Mouse (Mus musculus): ENCODE measurements around the gene Acer3. TPM values are rescaled to one million over a fixed set of nuclear protein-coding genes. Genes with fewer than 3 reads are reported as not detected.
"Not testable (repeated sequence)": the region's sequence is repeated elsewhere in the genome, so short reads cannot be mapped to it uniquely, and the experiment has no call there.

Acer3 gene
- polyA plus RNA-seq, 1 experiment from 2014 or later, result 9.1 TPM

- Histone ChIP-seq H3K36me3 (ENCODE audit: control insufficient read depth, insufficient read depth) (no peaks in the 10 kb centered on the region), H3K9me3 (ENCODE audit: control insufficient read depth, low read length) (no peaks in the 10 kb centered on the region), H3K4me1 (replicated peaks; ENCODE audit: control insufficient read depth, insufficient read depth, low read length) (peaks cover 15% of the 10 kb centered on the region), H3K9ac (replicated peaks; ENCODE audit: low read depth, low read length) (no peak overlapping the region), H3K4me2 (ENCODE audit: low read length) (no peak overlapping the region), H3K4me3 (replicated peaks; ENCODE audit: low read length) (no peak overlapping the region), H3K27ac (ENCODE audit: low read length) (no peak overlapping the region), H3K27me3 (replicated peaks; ENCODE audit: control insufficient read depth, insufficient read depth, low read length) (no peaks in the 10 kb centered on the region)
- no peak for ATAC-seq
- 63% methylated on average over 6 of the region's 6 CpGs for WGBS
Measured at GRCm38 (mm10) chr7:98310266-98310665, 10.7 kb downstream of the Acer3 start.

DNA sequence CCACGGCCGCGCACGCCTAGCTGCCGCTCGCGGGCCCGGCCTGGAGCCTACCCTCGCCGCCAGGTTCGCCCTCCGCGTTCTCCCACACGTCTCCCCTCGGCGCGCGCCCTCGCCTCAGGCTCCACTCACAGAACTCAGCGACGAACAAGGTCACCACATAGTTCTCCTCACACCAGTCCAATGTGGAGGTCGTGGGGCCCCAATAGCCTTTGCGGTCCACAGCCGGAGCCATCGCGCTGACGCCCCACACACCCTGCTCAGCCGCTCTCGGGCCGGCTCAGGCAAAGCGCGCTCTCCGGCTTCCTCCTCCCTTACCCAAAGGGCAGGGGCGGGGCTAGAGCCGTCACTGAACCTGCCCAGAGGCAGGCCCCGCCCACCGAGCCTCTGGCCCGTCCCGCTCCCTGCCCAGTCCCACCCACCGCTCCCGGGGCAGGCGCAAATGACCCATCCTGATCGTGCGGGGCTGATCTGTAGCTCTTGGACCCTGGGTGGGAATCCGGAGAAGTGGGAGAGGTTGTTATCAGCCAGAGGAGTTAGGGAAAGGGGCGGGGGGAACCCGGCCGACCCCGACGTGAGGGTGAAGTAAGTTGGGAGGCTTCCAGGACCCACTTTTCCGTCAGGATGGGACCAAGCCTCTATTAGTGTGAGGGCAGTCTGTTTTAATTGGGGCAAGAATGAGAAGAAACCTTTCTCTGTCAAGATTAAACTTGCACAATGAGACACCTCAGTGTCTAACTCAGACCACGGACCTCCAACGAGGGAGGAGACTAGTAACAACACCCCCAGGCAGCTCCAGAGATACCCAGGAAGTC is 11.6 kb downstream of the Acer3 start:
- Histone ChIP-seq H3K27ac (ENCODE audit: low read length) (peak overlapping the region; percentile 37; the same call in 1 of the 2 replicates), H3K4me2 (ENCODE audit: low read length) (peak overlapping the region; percentile 72), H3K4me3 (replicated peaks; ENCODE audit: low read length) (peak overlapping the region; percentile 70), H3K36me3 (ENCODE audit: control insufficient read depth, insufficient read depth) (no peaks in the 10 kb centered on the region), H3K9ac (replicated peaks; ENCODE audit: low read depth, low read length) (peak overlapping the region; percentile 78), H3K27me3 (replicated peaks; ENCODE audit: control insufficient read depth, insufficient read depth, low read length) (no peaks in the 10 kb centered on the region), H3K4me1 (replicated peaks; ENCODE audit: control insufficient read depth, insufficient read depth, low read length) (peaks cover 15% of the 10 kb centered on the region), H3K9me3 (ENCODE audit: control insufficient read depth, low read length) (no peaks in the 10 kb centered on the region)
- under 1% methylated on average over 53 of the region's 53 CpGs for WGBS
- peak; percentile 98 for ATAC-seq

DNA sequence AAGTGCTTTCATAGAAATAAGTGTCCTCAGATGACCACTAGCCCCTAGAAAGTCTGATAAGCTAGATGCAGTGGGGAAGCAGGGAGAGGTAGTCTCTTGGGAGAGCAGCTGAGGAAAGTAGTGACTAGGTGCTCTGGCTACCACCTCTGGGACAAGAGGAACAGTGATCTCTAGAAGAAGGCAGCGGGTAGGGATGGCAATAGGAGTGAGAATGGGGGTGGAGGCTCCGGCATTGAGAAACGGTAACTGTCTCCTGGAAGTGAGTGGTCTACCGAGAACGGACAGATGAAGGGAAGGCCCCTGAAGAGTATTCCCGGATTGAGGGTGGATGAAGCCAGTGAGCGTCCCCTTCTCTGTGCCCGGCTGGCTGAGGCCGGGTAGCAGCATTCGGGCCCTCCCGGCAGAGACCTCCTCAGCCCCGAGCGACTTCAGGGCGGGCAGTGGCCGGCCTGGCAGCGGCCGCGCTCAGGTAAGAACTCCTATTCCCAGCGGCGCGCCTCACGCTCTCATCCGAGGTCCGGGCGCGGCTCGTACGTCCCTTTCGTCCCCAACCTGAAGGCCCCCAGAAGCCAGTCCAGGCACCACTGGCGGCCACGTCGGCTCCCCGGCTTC is 12.3 kb downstream of the Acer3 start:
- WGBS, result under 1% methylated on average over 33 of the region's 33 CpGs
- peaks cover 15% of the 10 kb centered on the region for H3K4me1 ChIP-seq (replicated peaks; ENCODE audit: control insufficient read depth, insufficient read depth, low read length)

DNA sequence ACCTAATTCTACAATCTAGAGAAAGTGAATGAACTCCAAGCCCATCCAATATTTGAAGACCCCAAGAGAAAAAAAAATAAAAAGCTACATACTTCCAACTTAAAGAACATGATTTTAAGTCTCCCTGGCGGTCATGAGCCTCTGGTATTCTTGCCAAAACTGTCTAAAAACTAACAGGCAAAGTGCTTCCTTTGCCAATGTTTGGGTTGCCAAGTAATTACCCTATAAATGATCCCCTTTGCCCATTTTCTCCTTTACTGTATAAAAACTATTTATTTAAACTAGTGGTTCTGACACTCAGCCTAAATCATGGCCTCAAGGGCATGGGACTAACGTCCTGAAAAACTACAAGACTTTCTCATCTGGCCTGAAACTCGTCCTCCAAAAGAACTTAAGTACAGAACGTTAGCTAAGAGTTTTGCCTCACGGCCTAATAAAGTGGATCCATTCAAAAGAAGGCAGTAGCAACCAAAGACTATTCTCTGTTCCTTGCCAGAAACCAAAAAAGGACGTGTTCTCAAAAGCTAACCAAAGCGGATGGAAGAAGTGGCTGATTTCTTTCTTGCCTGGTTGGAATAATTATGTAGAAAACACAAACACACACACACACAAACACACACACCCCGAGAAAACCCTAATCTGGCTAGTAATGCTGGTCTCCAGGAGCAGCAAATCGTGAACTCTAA is 12.9 kb downstream of the Acer3 start:
- Histone ChIP-seq H3K9ac (replicated peaks; ENCODE audit: low read depth, low read length) (no peak overlapping the region; the same call in 1 of the 2 replicates), H3K4me1 (replicated peaks; ENCODE audit: control insufficient read depth, insufficient read depth, low read length) (peaks cover 15% of the 10 kb centered on the region), H3K4me2 (ENCODE audit: low read length) (peak overlapping the region; percentile 72), H3K4me3 (replicated peaks; ENCODE audit: low read length) (peak overlapping the region; percentile 70), H3K27ac (ENCODE audit: low read length) (no peak overlapping the region), H3K36me3 (ENCODE audit: control insufficient read depth, insufficient read depth) (no peaks in the 10 kb centered on the region), H3K9me3 (ENCODE audit: control insufficient read depth, low read length) (no peaks in the 10 kb centered on the region), H3K27me3 (replicated peaks; ENCODE audit: control insufficient read depth, insufficient read depth, low read length) (no peaks in the 10 kb centered on the region)
- 11% methylated on average over 9 of the region's 9 CpGs for WGBS
- no peak for ATAC-seq

More for the DNA sequence above, 12.3 kb downstream of the Acer3 start:
- H3K36me3 ChIP-seq (ENCODE audit: control insufficient read depth, insufficient read depth), result no peaks in the 10 kb centered on the region
- ATAC-seq, result peak; percentile 45
- no peaks in the 10 kb centered on the region for H3K9me3 ChIP-seq (ENCODE audit: control insufficient read depth, low read length)
- no peaks in the 10 kb centered on the region for H3K27me3 ChIP-seq (replicated peaks; ENCODE audit: control insufficient read depth, insufficient read depth, low read length)
- peak overlapping the region; percentile 72 for H3K4me2 ChIP-seq (ENCODE audit: low read length)
- H3K4me3 ChIP-seq (replicated peaks; ENCODE audit: low read length), result peak overlapping the region; percentile 70
- peak overlapping the region; percentile 37; the same call in 1 of the 2 replicates for H3K27ac ChIP-seq (ENCODE audit: low read length)
- peak overlapping the region; percentile 78 for H3K9ac ChIP-seq (replicated peaks; ENCODE audit: low read depth, low read length)

DNA sequence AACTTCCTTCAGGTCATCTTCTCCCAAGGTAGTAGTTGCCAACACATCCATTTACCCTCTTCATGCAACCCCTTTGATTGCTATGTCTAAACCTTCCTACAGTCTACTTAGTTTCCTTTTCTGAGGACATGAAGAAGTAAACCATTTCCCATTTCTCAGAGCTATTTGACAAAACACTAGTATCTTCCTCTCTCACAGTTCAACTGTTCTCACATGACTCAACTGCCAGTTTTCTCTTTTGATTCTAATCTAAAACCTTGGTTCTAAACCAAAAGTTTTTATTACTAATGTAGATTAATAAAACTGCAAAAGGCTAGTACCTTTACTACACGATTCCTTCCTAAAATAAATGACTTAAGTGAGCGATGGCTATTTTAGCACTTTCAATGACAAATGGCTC is 13.6 kb downstream of the Acer3 start:
- no peaks in the 10 kb centered on the region for H3K9me3 ChIP-seq (ENCODE audit: control insufficient read depth, low read length)
- H3K4me1 ChIP-seq (replicated peaks; ENCODE audit: control insufficient read depth, insufficient read depth, low read length), result peaks cover 15% of the 10 kb centered on the region
- H3K27me3 ChIP-seq (replicated peaks; ENCODE audit: control insufficient read depth, insufficient read depth, low read length), result no peaks in the 10 kb centered on the region
- no peaks in the 10 kb centered on the region for H3K36me3 ChIP-seq (ENCODE audit: control insufficient read depth, insufficient read depth)
- 73% methylated on average over 2 of the region's 2 CpGs for WGBS
- no peak overlapping the region for H3K27ac ChIP-seq (ENCODE audit: low read length)
- no peak overlapping the region for H3K9ac ChIP-seq (replicated peaks; ENCODE audit: low read depth, low read length)
- H3K4me2 ChIP-seq (ENCODE audit: low read length), result no peak overlapping the region
- H3K4me3 ChIP-seq (replicated peaks; ENCODE audit: low read length), result no peak overlapping the region
- no peak for ATAC-seq

GRCm38 (mm10) chr7:98292901-98293300 is 28.1 kb downstream of the Acer3 start:
- H3K4me1 ChIP-seq (replicated peaks; ENCODE audit: control insufficient read depth, insufficient read depth, low read length), result no peaks in the 10 kb centered on the region
- H3K27me3 ChIP-seq (replicated peaks; ENCODE audit: control insufficient read depth, insufficient read depth, low read length), result no peaks in the 10 kb centered on the region
- no peak overlapping the region for H3K27ac ChIP-seq (ENCODE audit: low read length)
- H3K9ac ChIP-seq (replicated peaks; ENCODE audit: low read depth, low read length), result no peak overlapping the region
- no peak overlapping the region for H3K4me2 ChIP-seq (ENCODE audit: low read length)
- ATAC-seq, result no peak
- WGBS, result 96% methylated on average over 1 of the region's 1 CpGs
- no peaks in the 10 kb centered on the region for H3K9me3 ChIP-seq (ENCODE audit: control insufficient read depth, low read length)
- no peak overlapping the region for H3K4me3 ChIP-seq (replicated peaks; ENCODE audit: low read length)
- no peaks in the 10 kb centered on the region for H3K36me3 ChIP-seq (ENCODE audit: control insufficient read depth, insufficient read depth)

DNA sequence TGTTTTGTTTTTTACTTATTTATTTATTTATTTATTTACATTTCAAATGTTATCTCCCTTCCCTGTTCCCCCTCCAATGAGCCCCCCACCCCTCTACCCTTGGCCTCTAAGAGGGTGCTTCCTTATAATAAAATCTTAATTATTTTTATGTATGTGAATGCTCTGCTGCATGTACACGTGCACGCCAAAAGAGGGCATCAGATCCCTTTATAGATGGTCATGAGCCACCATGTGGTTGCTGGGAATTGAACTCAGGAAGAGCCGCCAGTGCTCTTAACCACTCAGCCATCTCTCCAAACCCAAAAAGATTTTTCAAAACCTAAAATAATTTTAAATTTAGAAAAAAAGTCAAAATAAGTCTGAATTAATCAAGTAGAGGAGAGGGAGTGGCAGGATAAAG is 31.4 kb downstream of the Acer3 start:
- H3K4me1 ChIP-seq (replicated peaks; ENCODE audit: control insufficient read depth, insufficient read depth, low read length), result no peaks in the 10 kb centered on the region
- WGBS, result 39% methylated on average over 3 of the region's 3 CpGs
- ATAC-seq, result no peak
- H3K27ac ChIP-seq (ENCODE audit: low read length), result no peak overlapping the region
- no peaks in the 10 kb centered on the region for H3K27me3 ChIP-seq (replicated peaks; ENCODE audit: control insufficient read depth, insufficient read depth, low read length)
- no peaks in the 10 kb centered on the region for H3K9me3 ChIP-seq (ENCODE audit: control insufficient read depth, low read length)
- no peak overlapping the region for H3K4me2 ChIP-seq (ENCODE audit: low read length)
- H3K4me3 ChIP-seq (replicated peaks; ENCODE audit: low read length), result no peak overlapping the region
- no peak overlapping the region for H3K9ac ChIP-seq (replicated peaks; ENCODE audit: low read depth, low read length)
- no peaks in the 10 kb centered on the region for H3K36me3 ChIP-seq (ENCODE audit: control insufficient read depth, insufficient read depth)

GRCm38 (mm10) chr7:98276263-98276662 is 44.7 kb downstream of the Acer3 start:
- H3K4me1 ChIP-seq (replicated peaks; ENCODE audit: control insufficient read depth, insufficient read depth, low read length), result no peaks in the 10 kb centered on the region
- no peaks in the 10 kb centered on the region for H3K27me3 ChIP-seq (replicated peaks; ENCODE audit: control insufficient read depth, insufficient read depth, low read length)
- no peak for ATAC-seq
- no peaks in the 10 kb centered on the region for H3K36me3 ChIP-seq (ENCODE audit: control insufficient read depth, insufficient read depth)
- no peak overlapping the region for H3K9ac ChIP-seq (replicated peaks; ENCODE audit: low read depth, low read length)
- no peak overlapping the region for H3K27ac ChIP-seq (ENCODE audit: low read length)
- H3K4me3 ChIP-seq (replicated peaks; ENCODE audit: low read length), result no peak overlapping the region
- no peaks in the 10 kb centered on the region for H3K9me3 ChIP-seq (ENCODE audit: control insufficient read depth, low read length)
- H3K4me2 ChIP-seq (ENCODE audit: low read length), result no peak overlapping the region

- not testable (repeated sequence) for H3K27ac ChIP-seq (ENCODE audit: low read length); H3K27me3 ChIP-seq (replicated peaks; ENCODE audit: control insufficient read depth, insufficient read depth, low read length); H3K4me1 ChIP-seq (replicated peaks; ENCODE audit: control insufficient read depth, insufficient read depth, low read length); H3K9me3 ChIP-seq (ENCODE audit: control insufficient read depth, low read length); H3K36me3 ChIP-seq (ENCODE audit: control insufficient read depth, insufficient read depth); H3K9ac ChIP-seq (replicated peaks; ENCODE audit: low read depth, low read length); H3K4me2 ChIP-seq (ENCODE audit: low read length); ATAC-seq; H3K4me3 ChIP-seq (replicated peaks; ENCODE audit: low read length)
- WGBS, result 30% methylated on average over 14 of the region's 15 CpGs
Measured at GRCm38 (mm10) chr7:98268166-98268565, 52.8 kb downstream of the Acer3 start.
